Mouse (Mus musculus) hindbrain, embryonic 11.5 days (tissue): ENCODE measurements around the gene Chic1. TPM values are rescaled to one million over a fixed set of nuclear protein-coding genes. Genes with fewer than 3 reads are reported as not detected.
A peak's percentile ranks its signal among the peaks of the same experiment; 100 is the strongest.

ENCODE experiments used
- ATAC-seq: fragments of 200-750 bp; cut with Nextera tagmentation; 2 replicates; pipeline ENCODE4 v1.8.0; 2017; ENCODE audit warnings: mild to moderate bottlenecking, moderate TSS enrichment, moderate library complexity; ENCODE audit not compliant: low FRiP score
- DNase-seq: peaks from one replicate; pipeline ENCODE4 v3.0.0-alpha.2; 2015; ENCODE audit warnings: low spot score
- H3K27ac ChIP-seq: fragments of 300-500 bp; sonication (generic); 2 replicates; pipeline ENCODE4 v1.5.1; 2014; ENCODE audit warnings: mild to moderate bottlenecking, low read depth, low read length
- H3K27me3 ChIP-seq: fragments of 300-500 bp; sonication (generic); 2 replicates; pipeline ENCODE4 v1.6.1; 2014; ENCODE audit warnings: mild to moderate bottlenecking, low read length, moderate library complexity, mixed read lengths; ENCODE audit not compliant: control insufficient read depth, insufficient read depth
- H3K36me3 ChIP-seq: fragments of 300-500 bp; sonication (generic); 2 replicates; pipeline ENCODE4 v1.6.1; 2014; ENCODE audit warnings: mild to moderate bottlenecking, low read length, moderate library complexity, mixed read lengths; ENCODE audit not compliant: control insufficient read depth, insufficient read depth
- H3K4me1 ChIP-seq: fragments of 300-500 bp; sonication (generic); replicated peaks from 2 replicates; pipeline ENCODE4 v1.6.1; 2014; ENCODE audit warnings: low read length, mixed read lengths; ENCODE audit not compliant: control insufficient read depth, insufficient read depth
- H3K4me2 ChIP-seq: fragments of 300-500 bp; sonication (generic); replicated peaks from 2 replicates; pipeline ENCODE4 v1.6.1; 2014; ENCODE audit warnings: mild to moderate bottlenecking, low read depth, low read length
- H3K4me3 ChIP-seq: fragments of 300-500 bp; sonication (generic); 2 replicates; pipeline ENCODE4 v1.5.1; 2014; ENCODE audit warnings: low read depth, low read length
- H3K9ac ChIP-seq: fragments of 300-500 bp; sonication (generic); 2 replicates; pipeline ENCODE4 v1.6.1; 2014; ENCODE audit warnings: low read depth, low read length
- H3K9me3 ChIP-seq: fragments of 300-500 bp; sonication (generic); 2 replicates; pipeline ENCODE4 v1.6.1; 2016; ENCODE audit warnings: low read length; ENCODE audit not compliant: control insufficient read depth
- WGBS: fragments of 180-500 bp; shearing (Covaris S2); extraction: QIAGEN DNeasy Blood & Tissue Kit; methylation state at CpG from one replicate; pipeline ENCODE4 v1.1.7; 2014; 5-methylcytosine and 5-hydroxymethylcytosine counted together
- polyA plus RNA-seq: library from polyadenylated mRNA; unstranded; fragments of >200 nt; fragmentation: Nextera tagmentation; extraction: Ambion mirVana; gene quantifications from 2 replicates; pipeline ENCODE4 v1.2.1, GENCODE M21; 2014

The Chic1 gene
- polyA plus RNA-seq, 1 experiment from 2014 or later = 8.5 TPM

- Histone ChIP-seq H3K4me1 (no peaks in the 10 kb centered on the region), H3K27me3 (peaks cover 16% of the 10 kb centered on the region), H3K4me2 (no peak overlapping the region), H3K9me3 (no peaks in the 10 kb centered on the region), H3K27ac (no peak overlapping the region), H3K36me3 (no peaks in the 10 kb centered on the region), H3K4me3 (no peak overlapping the region), H3K9ac (no peak overlapping the region)
- 81% methylated on average over 3 of the region's 3 CpGs for WGBS
- ATAC-seq = no peak
- DNase-seq = no peak
These were observed 31.9 kb downstream of the Chic1 start for GRCm38 (mm10) chrX:103388131-103388530.

- peaks cover 17% of the 10 kb centered on the region; the same call in 1 of the 2 replicates for H3K27me3 ChIP-seq
- 71% methylated on average over 1 of the region's 1 CpGs for WGBS
These were observed 37.6 kb downstream of the Chic1 start for GRCm38 (mm10) chrX:103393841-103394240.

GRCm38 (mm10) chrX:103405021-103405420 is 48.7 kb downstream of the Chic1 start:
- Histone ChIP-seq H3K36me3 (no peaks in the 10 kb centered on the region), H3K4me1 (no peaks in the 10 kb centered on the region), H3K4me3 (no peak overlapping the region), H3K27ac (no peak overlapping the region), H3K9ac (no peak overlapping the region), H3K4me2 (no peak overlapping the region), H3K27me3 (peaks cover 6% of the 10 kb centered on the region), H3K9me3 (no peaks in the 10 kb centered on the region)
- 34% methylated on average over 11 of the region's 13 CpGs for WGBS
- ATAC-seq (no peak), DNase-seq (peak; percentile 0)

More at GRCm38 (mm10) chrX:103393841-103394240, 37.6 kb downstream of the Chic1 start:
- H3K36me3 ChIP-seq = no peaks in the 10 kb centered on the region
- no peak overlapping the region for H3K4me2 ChIP-seq
- DNase-seq (no peak), ATAC-seq (no peak)
- H3K4me3 ChIP-seq = no peak overlapping the region
- H3K4me1 ChIP-seq = no peaks in the 10 kb centered on the region
- H3K9ac ChIP-seq = no peak overlapping the region
- no peak overlapping the region for H3K27ac ChIP-seq
- no peaks in the 10 kb centered on the region for H3K9me3 ChIP-seq

GRCm38 (mm10) chrX:103414167-103414566 is 57.9 kb downstream of the Chic1 start, which contains the start of gene Tsx:
Tsx (plus strand) TSS chrX:103414467.
- Histone ChIP-seq H3K9ac (no peak within 1 kb of the TSS), H3K36me3 (no peaks in the 10 kb centered on the region), H3K4me3 (no peak within 1 kb of the TSS), H3K9me3 (no peaks in the 10 kb centered on the region), H3K4me1 (no peaks in the 10 kb centered on the region), H3K27ac (no peak within 1 kb of the TSS), H3K4me2 (no peak within 1 kb of the TSS), H3K27me3 (peaks cover 38% of the 10 kb centered on the region)
- no peak for DNase-seq
- no peak for ATAC-seq
- WGBS = 88% methylated on average over 5 of the region's 5 CpGs

- no peaks in the 10 kb centered on the region for H3K36me3 ChIP-seq
- no peaks in the 10 kb centered on the region for H3K4me1 ChIP-seq
- H3K9me3 ChIP-seq = no peaks in the 10 kb centered on the region
- no peak within 1 kb of the TSS for H3K9ac ChIP-seq
- peaks cover 20% of the 10 kb centered on the region for H3K27me3 ChIP-seq
- H3K27ac ChIP-seq = no peak within 1 kb of the TSS
- ATAC-seq (no peak), DNase-seq (no peak)
- H3K4me2 ChIP-seq = no peak within 1 kb of the TSS
- no peak within 1 kb of the TSS for H3K4me3 ChIP-seq
- WGBS = 95% methylated on average over 2 of the region's 2 CpGs
These were observed 65.4 kb downstream of the Chic1 start, which contains the start of gene Gm26992 for GRCm38 (mm10) chrX:103421710-103422109. Gm26992 (plus strand) TSS chrX:103422010.

GRCm38 (mm10) chrX:103427677-103428076 is 71.4 kb downstream of the Chic1 start:
- Histone ChIP-seq H3K4me3 (no peak overlapping the region), H3K4me2 (no peak overlapping the region), H3K27me3 (peaks cover 9% of the 10 kb centered on the region; the same call in 1 of the 2 replicates), H3K36me3 (no peaks in the 10 kb centered on the region), H3K27ac (no peak overlapping the region), H3K4me1 (no peaks in the 10 kb centered on the region), H3K9ac (no peak overlapping the region), H3K9me3 (no peaks in the 10 kb centered on the region)
- WGBS = 74% methylated on average over 7 of the region's 7 CpGs
- DNase-seq = no peak
- no peak for ATAC-seq

- no peaks in the 10 kb centered on the region for H3K36me3 ChIP-seq
- 77% methylated on average over 7 of the region's 7 CpGs for WGBS
- no peaks in the 10 kb centered on the region for H3K4me1 ChIP-seq
- ATAC-seq (no peak), DNase-seq (no peak)
- no peak overlapping the region for H3K4me2 ChIP-seq
- H3K27me3 ChIP-seq = peaks cover 12% of the 10 kb centered on the region; the same call in 1 of the 2 replicates
- H3K9me3 ChIP-seq = no peaks in the 10 kb centered on the region
- no peak overlapping the region for H3K27ac ChIP-seq
- no peak overlapping the region for H3K9ac ChIP-seq
- no peak overlapping the region for H3K4me3 ChIP-seq
These were observed 76.0 kb downstream of the Chic1 start for GRCm38 (mm10) chrX:103432293-103432692.

GRCm38 (mm10) chrX:103438023-103438422 is 81.7 kb downstream of the Chic1 start:
- DNase-seq (no peak), ATAC-seq (no peak)
- no peak overlapping the region for H3K9ac ChIP-seq
- WGBS = 15% methylated on average over 9 of the region's 9 CpGs
- H3K27me3 ChIP-seq = peaks cover 26% of the 10 kb centered on the region
- no peak overlapping the region for H3K4me2 ChIP-seq
- no peak overlapping the region for H3K4me3 ChIP-seq
- H3K4me1 ChIP-seq = no peaks in the 10 kb centered on the region
- H3K27ac ChIP-seq = no peak overlapping the region
- H3K9me3 ChIP-seq = no peaks in the 10 kb centered on the region
- H3K36me3 ChIP-seq = no peaks in the 10 kb centered on the region

GRCm38 (mm10) chrX:103440803-103441202 is 84.5 kb downstream of the Chic1 start:
- peaks cover 22% of the 10 kb centered on the region for H3K27me3 ChIP-seq

More at GRCm38 (mm10) chrX:103440803-103441202, 84.5 kb downstream of the Chic1 start:
- H3K9me3 ChIP-seq = no peaks in the 10 kb centered on the region
- DNase-seq (peak; percentile 62), ATAC-seq (no peak)
- H3K36me3 ChIP-seq = no peaks in the 10 kb centered on the region
- H3K27ac ChIP-seq = no peak overlapping the region
- H3K4me1 ChIP-seq = no peaks in the 10 kb centered on the region
- no peak overlapping the region for H3K4me2 ChIP-seq
- no peak overlapping the region for H3K9ac ChIP-seq
- no peak overlapping the region for H3K4me3 ChIP-seq
- WGBS = 0% methylated on average over 1 of the region's 1 CpGs
